Mouse (Mus musculus) liver, embryonic 13.5 days (tissue): Measurements from ENCODE around the gene Gm815. TPM values are rescaled to one million over a fixed set of nuclear protein-coding genes. Genes with fewer than 3 reads are reported as not detected.

Experiments used
- ATAC-seq: fragments of 200-750 bp; cut with Nextera tagmentation; 2 replicates; pipeline ENCODE4 v1.8.0; 2017; ENCODE audit warnings: low read depth, mild to moderate bottlenecking, moderate number of reproducible peaks, moderate library complexity
- DNase-seq: peaks from one replicate; pipeline ENCODE4 v3.0.0; 2022
- H3K27ac ChIP-seq: fragments of 300-500 bp; sonication (generic); 2 replicates; pipeline ENCODE4 v1.5.1; 2015; ENCODE audit warnings: moderate library complexity, mild to moderate bottlenecking, inconsistent platforms
- H3K27me3 ChIP-seq: fragments of 300-500 bp; sonication (generic); 2 replicates; pipeline ENCODE4 v1.6.1; 2015; ENCODE audit warnings: mild to moderate bottlenecking, inconsistent platforms
- H3K36me3 ChIP-seq: fragments of 300-500 bp; sonication (generic); 2 replicates; pipeline ENCODE4 v1.6.1; 2015; ENCODE audit warnings: mild to moderate bottlenecking, inconsistent platforms
- H3K4me1 ChIP-seq: fragments of 300-500 bp; sonication (generic); replicated peaks from 2 replicates; pipeline ENCODE4 v1.6.1; 2015; ENCODE audit warnings: inconsistent platforms
- H3K4me2 ChIP-seq: fragments of 300-500 bp; sonication (generic); 2 replicates; pipeline ENCODE4 v1.6.1; 2015; ENCODE audit warnings: inconsistent platforms, mild to moderate bottlenecking, moderate library complexity
- H3K4me3 ChIP-seq: fragments of 300-500 bp; sonication (generic); replicated peaks from 2 replicates; pipeline ENCODE4 v1.5.1; 2015; ENCODE audit warnings: mild to moderate bottlenecking, inconsistent platforms
- H3K9ac ChIP-seq: fragments of 300-500 bp; sonication (generic); 2 replicates; pipeline ENCODE4 v1.6.1; 2015; ENCODE audit warnings: mild to moderate bottlenecking, inconsistent platforms
- H3K9me3 ChIP-seq: fragments of 300-500 bp; sonication (generic); replicated peaks from 2 replicates; pipeline ENCODE4 v1.6.1; 2016; ENCODE audit warnings: inconsistent platforms
- WGBS: fragments of 180-500 bp; shearing (Covaris S2); methylation state at CpG from one replicate; pipeline ENCODE4 v1.1.7; 2015; ENCODE audit not compliant: insufficient replicate concordance; 5-methylcytosine and 5-hydroxymethylcytosine counted together
- polyA plus RNA-seq: library from polyadenylated mRNA; unstranded; fragments of >200 nt; fragmentation: Nextera tagmentation; extraction: Ambion mirVana; gene quantifications from 2 replicates; pipeline ENCODE4 v1.2.1, GENCODE M21; 2015

Gm815 gene
- polyA plus RNA-seq, 1 experiment from 2014 or later: not detected

DNA sequence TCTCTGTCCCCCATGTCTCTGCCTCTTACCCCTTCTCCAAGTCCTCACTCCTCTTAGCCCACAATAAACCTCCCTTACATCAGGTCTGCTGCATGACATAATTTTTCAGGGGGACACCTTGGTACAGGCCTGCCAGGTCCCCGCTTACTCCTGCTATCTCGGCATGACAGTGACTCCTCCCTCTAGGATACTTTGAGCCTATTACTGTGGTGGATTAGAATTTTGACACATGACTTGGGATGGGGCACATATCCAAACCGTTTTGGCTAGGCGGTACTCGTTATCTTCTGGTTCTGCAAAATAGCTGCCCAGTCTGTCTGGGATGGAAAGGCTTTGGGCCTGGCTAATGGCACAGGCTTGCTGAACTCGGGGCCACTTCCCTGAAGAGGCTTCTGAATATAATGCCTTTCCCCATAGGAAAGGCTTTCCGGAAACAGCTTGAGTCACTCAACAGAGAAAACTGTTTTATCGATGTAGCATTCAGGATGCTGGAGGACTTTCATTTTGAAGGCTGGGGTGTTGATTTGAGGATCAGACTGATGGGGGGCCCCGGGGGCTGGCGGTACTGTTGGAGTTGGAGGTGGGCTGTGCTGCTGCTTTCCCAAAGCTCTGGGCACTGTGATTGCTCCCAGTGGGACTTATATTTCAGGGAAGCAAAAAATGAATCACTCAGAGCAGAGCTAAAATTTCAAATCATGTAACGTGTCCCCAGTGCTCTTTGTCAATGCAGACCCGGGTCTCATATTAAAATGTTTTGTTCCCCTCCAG is 27.1 kb upstream of the Gm815 start:
- no peak overlapping the region for H3K9ac ChIP-seq
- DNase-seq (no peak), ATAC-seq (no peak)
- H3K36me3 ChIP-seq: no peaks in the 10 kb centered on the region
- 70% methylated on average over 12 of the region's 12 CpGs for WGBS
- no peaks in the 10 kb centered on the region for H3K4me1 ChIP-seq
- no peak overlapping the region for H3K4me2 ChIP-seq
- no peak overlapping the region for H3K27ac ChIP-seq
- H3K4me3 ChIP-seq: no peak overlapping the region
- H3K27me3 ChIP-seq: no peaks in the 10 kb centered on the region
- no peaks in the 10 kb centered on the region for H3K9me3 ChIP-seq

DNA sequence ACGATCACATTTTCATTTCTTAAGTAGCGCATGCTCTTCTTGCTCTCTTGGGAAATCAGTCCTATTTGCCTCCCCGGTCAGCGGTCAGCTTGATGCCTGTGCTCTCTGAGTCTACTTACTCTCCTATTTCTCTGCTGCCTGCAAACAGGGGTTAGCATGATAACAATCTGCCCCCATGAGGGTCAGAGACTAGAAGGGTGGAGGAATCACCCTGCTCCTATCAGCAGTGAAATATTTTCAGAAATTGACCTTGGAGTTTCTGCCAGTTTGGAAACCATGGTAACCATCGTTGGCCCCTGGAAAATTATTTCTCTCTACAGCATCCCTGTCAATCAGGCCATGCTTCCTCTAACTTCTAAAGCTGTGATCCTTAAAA is 26.5 kb upstream of the Gm815 start:
- Histone ChIP-seq H3K27me3 (no peaks in the 10 kb centered on the region), H3K4me2 (no peak overlapping the region), H3K36me3 (no peaks in the 10 kb centered on the region), H3K9ac (no peak overlapping the region), H3K4me3 (no peak overlapping the region), H3K27ac (no peak overlapping the region), H3K9me3 (no peaks in the 10 kb centered on the region), H3K4me1 (no peaks in the 10 kb centered on the region)
- DNase-seq: no peak
- no peak for ATAC-seq
- WGBS: 77% methylated on average over 5 of the region's 5 CpGs

DNA sequence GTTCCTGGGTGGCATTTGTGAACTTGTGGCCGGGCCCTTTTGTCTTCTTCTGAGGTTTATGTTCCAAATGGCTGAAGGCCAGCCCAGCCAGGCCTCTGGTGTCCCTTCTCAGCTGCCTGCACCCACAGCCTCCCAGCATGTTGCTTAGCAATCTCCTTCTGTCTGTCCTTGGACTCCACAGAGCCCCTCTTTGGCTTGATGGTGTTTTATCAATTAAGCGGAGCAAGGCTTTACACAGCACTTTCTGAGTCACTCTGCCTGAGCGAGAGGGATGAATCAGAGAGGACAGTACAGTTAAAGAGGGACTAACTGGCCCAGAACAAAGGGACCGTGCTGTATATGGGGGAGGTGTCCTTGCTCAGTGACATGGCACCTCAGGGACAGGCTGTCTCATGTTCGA is 22.0 kb upstream of the Gm815 start:
- H3K4me1 ChIP-seq: no peaks in the 10 kb centered on the region
- ATAC-seq: no peak
- no peak overlapping the region for H3K9ac ChIP-seq
- DNase-seq: no peak
- H3K36me3 ChIP-seq: no peaks in the 10 kb centered on the region
- H3K27ac ChIP-seq: no peak overlapping the region
- no peaks in the 10 kb centered on the region for H3K27me3 ChIP-seq
- H3K4me2 ChIP-seq: no peak overlapping the region
- no peaks in the 10 kb centered on the region for H3K9me3 ChIP-seq
- H3K4me3 ChIP-seq: no peak overlapping the region
- 55% methylated on average over 5 of the region's 5 CpGs for WGBS

DNA sequence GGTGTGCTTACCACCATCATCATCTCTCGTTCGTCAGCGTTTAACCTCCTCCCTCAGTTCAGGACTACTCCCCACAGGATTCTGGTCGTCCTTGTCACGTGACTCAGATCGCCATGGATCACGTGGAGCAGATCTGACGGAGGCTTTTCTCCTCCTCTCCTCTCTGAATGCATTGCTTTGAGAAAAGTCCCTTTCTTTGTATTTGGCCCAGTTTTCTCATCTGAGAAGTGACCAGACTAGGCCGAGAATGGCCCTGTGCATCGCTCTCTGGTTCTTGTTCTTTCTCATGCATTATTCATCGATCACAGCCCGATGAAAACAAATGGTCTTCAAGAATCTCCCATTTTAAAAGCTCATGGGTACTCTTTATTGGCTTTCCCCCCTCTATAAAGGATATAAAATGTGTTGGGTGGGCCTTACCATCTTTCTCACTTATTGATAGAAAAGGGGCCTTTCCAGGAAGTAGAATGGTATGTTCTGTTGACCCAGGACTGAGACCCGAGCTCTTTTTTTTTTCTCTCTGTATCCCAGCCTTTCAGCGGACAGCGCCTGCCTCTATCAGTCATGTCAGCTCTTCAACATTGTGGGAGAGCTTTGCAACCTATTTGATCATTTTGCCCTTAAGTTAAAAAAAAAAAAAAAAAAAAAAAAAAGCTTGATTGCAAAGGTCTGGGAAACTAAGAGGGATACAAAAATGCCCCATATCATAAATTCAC is 20.5 kb upstream of the Gm815 start:
- Histone ChIP-seq H3K36me3 (no peaks in the 10 kb centered on the region), H3K4me1 (no peaks in the 10 kb centered on the region), H3K9me3 (no peaks in the 10 kb centered on the region), H3K9ac (no peak overlapping the region), H3K4me3 (no peak overlapping the region), H3K4me2 (no peak overlapping the region), H3K27me3 (no peaks in the 10 kb centered on the region), H3K27ac (no peak overlapping the region)
- 68% methylated on average over 15 of the region's 15 CpGs for WGBS
- DNase-seq: no peak
- ATAC-seq: no peak

DNA sequence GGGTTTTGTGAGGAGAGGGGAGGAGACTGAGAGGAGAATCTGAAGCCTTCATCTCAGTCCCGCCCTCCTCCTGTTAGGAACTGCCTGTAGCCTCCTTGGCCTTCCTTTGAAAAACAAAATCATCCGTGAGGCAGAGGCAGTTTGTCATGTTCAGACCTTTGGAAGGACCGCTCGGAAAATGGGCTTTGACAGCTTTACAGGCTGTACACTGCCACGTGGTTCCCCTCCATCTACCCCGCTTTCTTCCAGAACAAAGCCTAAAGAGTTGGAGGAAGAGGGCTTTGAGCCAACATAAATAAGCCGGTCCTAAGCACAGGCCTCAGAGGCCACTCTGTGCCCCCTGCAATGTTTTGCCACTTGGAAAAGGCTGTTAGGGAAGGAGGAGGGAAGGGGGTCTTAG is 19.9 kb upstream of the Gm815 start:
- Histone ChIP-seq H3K27me3 (no peaks in the 10 kb centered on the region), H3K4me1 (no peaks in the 10 kb centered on the region), H3K9ac (no peak overlapping the region), H3K4me2 (no peak overlapping the region), H3K36me3 (no peaks in the 10 kb centered on the region), H3K9me3 (no peaks in the 10 kb centered on the region), H3K4me3 (no peak overlapping the region), H3K27ac (no peak overlapping the region)
- 48% methylated on average over 7 of the region's 7 CpGs for WGBS
- DNase-seq: no peak
- ATAC-seq: no peak

DNA sequence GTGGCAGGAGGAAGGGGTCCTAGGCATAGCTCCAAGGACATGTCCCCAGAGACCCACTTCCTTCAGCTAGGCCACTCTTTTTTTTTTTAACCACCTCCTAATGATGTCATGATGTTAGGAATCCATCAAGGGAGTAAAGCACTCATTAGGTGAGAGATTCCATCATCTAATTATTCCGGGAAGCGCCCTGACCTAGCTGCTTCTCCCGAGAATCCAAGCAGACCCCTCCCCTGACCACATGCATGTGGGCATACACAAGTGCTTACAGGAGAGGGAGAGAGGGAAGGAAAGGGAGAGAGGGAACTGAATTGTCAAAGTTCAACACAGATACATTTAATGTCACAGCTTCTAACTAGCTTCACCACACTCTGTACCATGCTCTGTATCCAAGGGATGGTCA is 16.1 kb upstream of the Gm815 start:
- H3K4me1 ChIP-seq: no peaks in the 10 kb centered on the region
- H3K27ac ChIP-seq: no peak overlapping the region
- DNase-seq (no peak), ATAC-seq (no peak)
- H3K9ac ChIP-seq: no peak overlapping the region
- H3K4me2 ChIP-seq: no peak overlapping the region
- whole genome bisulfite sequencing: 50% methylated on average over 3 of the region's 3 CpGs
- no peak overlapping the region for H3K4me3 ChIP-seq
- H3K9me3 ChIP-seq: no peaks in the 10 kb centered on the region
- no peaks in the 10 kb centered on the region for H3K27me3 ChIP-seq
- no peaks in the 10 kb centered on the region for H3K36me3 ChIP-seq

DNA sequence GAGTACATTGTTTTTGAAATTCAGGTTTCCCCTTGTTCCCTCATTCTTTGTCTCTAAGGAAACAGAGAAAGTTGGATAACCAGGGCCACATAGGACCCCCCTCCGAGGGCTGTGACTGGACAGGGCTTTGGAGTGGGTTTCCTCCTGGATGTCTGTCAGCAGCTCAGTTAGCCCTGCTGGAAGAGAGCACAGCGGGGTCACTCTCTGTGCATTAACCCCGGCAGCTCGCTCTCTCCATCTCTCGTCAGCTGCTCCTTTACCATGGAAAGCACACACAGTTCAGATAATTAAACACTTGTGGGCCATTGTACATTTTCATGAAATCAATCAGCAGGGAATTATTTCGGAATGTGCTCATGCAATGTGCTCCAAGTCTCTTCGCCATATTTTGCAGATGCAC is 15.4 kb upstream of the Gm815 start:
- Histone ChIP-seq H3K9ac (no peak overlapping the region), H3K27ac (no peak overlapping the region), H3K4me2 (no peak overlapping the region), H3K4me1 (no peaks in the 10 kb centered on the region), H3K9me3 (no peaks in the 10 kb centered on the region), H3K4me3 (no peak overlapping the region), H3K36me3 (no peaks in the 10 kb centered on the region), H3K27me3 (no peaks in the 10 kb centered on the region)
- DNase-seq: no peak
- ATAC-seq: no peak
- 58% methylated on average over 7 of the region's 7 CpGs for WGBS

DNA sequence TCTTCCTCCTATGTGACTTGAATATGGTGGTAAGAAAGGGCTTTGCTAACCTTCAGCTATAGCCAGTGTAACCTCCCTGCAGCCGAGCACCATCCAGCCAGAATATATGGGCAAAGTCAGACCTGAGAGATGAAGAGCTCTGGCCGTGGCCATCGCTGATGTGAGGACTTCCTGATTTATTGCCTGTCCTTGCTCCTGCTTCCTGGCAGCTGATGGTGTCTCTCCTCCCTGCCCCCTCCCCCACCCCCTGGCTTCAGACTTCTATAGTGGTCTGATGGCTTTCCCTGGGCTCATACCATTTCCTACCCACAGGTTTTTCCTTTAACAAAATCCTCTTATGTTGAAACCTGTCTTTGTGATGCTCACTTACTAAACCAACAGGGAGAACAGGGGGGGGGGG is 14.6 kb upstream of the Gm815 start:
- Histone ChIP-seq H3K36me3 (no peaks in the 10 kb centered on the region), H3K4me3 (no peak overlapping the region), H3K9me3 (no peaks in the 10 kb centered on the region), H3K27ac (no peak overlapping the region), H3K4me2 (no peak overlapping the region), H3K9ac (no peak overlapping the region), H3K27me3 (no peaks in the 10 kb centered on the region), H3K4me1 (no peaks in the 10 kb centered on the region)
- ATAC-seq (no peak), DNase-seq (no peak)
- 31% methylated on average over 3 of the region's 3 CpGs for WGBS

DNA sequence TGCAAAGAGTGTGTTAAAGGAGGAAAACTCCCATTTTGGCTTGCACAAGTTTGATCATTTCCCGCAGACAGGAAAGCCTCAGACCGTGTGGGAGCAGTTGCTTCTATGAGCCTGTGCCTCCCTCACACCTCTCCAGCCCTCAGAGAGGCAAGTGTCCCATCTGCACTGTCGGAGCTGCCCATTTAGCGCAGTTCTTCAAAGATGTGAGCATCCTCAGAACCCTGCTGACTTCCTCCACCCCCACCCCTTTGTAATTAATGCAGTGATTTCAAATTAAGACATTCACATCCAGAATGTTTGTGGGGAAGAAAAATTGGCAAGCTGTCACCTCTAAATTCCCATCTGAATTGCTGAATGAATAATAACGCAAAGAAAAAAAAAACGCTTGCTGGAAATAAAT is 12.8 kb upstream of the Gm815 start:
- H3K4me1 ChIP-seq: no peaks in the 10 kb centered on the region
- H3K27me3 ChIP-seq: no peaks in the 10 kb centered on the region
- H3K4me3 ChIP-seq: no peak overlapping the region
- H3K4me2 ChIP-seq: no peak overlapping the region
- H3K27ac ChIP-seq: no peak overlapping the region
- H3K9ac ChIP-seq: no peak overlapping the region
- WGBS: 59% methylated on average over 6 of the region's 6 CpGs
- no peaks in the 10 kb centered on the region for H3K9me3 ChIP-seq
- DNase-seq (no peak), ATAC-seq (no peak)
- no peaks in the 10 kb centered on the region for H3K36me3 ChIP-seq

DNA sequence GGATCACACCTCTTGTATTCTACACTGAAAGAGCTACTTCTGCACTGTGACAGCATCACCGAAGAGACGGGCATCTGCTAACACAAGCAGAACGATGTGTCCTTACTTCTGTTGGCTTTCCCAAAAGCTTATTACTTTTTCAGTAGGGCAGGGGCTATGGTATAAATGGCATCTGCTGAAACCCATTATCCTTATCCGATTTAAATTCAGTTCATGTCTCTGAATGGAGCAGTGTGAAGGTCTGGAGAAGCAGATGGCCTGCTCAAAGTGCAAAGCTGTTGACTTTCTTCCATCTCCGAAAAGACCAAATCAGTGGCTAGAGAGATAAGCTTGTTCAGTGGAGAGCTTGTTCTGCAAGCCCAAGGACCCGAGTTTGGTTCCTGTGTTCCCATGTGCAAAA is 10.1 kb upstream of the Gm815 start:
- 71% methylated on average over 6 of the region's 6 CpGs for WGBS
- Histone ChIP-seq H3K4me1 (no peaks in the 10 kb centered on the region), H3K9ac (no peak overlapping the region), H3K9me3 (no peaks in the 10 kb centered on the region), H3K27ac (no peak overlapping the region), H3K4me3 (no peak overlapping the region), H3K27me3 (no peaks in the 10 kb centered on the region), H3K4me2 (no peak overlapping the region), H3K36me3 (no peaks in the 10 kb centered on the region)
- DNase-seq: no peak
- ATAC-seq: no peak

DNA sequence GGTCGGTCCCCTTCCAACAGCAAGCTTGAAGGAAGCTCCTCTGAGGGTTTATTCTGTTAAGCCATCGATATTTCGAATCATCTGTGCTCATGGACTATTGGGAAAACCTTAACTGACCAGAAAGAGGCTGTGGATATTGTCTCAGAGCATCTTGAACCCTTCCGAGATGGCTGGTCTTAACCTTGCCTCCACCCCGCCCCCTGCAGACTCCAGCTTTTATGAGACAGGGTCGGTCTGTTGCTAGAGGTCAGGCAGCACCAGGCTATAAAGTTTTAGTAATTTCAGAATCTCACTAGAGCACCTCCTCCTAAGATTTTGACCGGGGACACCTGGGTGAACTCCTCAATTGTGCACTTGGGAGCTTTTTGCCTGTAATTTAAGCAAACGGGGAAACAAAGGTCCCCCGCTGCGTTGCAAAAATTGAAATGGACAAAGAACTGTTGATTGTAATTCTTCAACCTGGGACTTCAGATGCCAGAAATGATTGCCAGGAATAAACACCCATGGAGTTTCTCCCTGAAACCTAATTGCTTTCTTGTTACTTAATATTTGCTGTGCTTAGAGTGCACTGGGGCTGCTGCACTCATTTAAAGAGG is 8.4 kb upstream of the Gm815 start:
- H3K4me3 ChIP-seq: no peak overlapping the region
- no peak overlapping the region for H3K4me2 ChIP-seq
- no peaks in the 10 kb centered on the region for H3K36me3 ChIP-seq
- no peak overlapping the region for H3K27ac ChIP-seq
- no peak overlapping the region for H3K9ac ChIP-seq
- H3K4me1 ChIP-seq: no peaks in the 10 kb centered on the region
- H3K27me3 ChIP-seq: no peaks in the 10 kb centered on the region
- H3K9me3 ChIP-seq: no peaks in the 10 kb centered on the region
- no peak for ATAC-seq
- 30% methylated on average over 10 of the region's 10 CpGs for whole genome bisulfite sequencing
- no peak for DNase-seq

DNA sequence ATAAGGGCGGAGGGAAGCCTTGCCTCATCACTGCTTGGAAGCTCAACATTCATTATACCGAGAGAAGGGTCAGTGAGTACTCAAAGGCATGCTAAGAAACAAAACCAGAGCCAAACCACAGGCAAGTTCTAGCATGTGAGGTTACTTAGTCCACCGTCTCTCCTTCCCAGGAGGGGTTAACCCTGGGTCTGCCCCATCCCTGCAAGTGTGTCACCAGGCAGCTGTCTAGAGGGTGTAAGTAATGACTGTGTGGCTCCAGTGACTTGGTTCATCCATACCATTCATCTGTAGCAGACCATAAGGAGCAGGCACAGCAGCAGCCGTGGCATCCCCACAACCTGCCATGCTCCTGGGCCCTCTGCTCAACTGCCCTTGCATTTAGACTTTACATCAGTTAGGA is 5.8 kb upstream of the Gm815 start:
- Histone ChIP-seq H3K9me3 (no peaks in the 10 kb centered on the region), H3K4me2 (no peak overlapping the region)
- no peak for ATAC-seq

More for the DNA sequence above, 5.8 kb upstream of the Gm815 start:
- H3K36me3 ChIP-seq: no peaks in the 10 kb centered on the region
- no peak overlapping the region for H3K27ac ChIP-seq
- no peak for DNase-seq
- no peaks in the 10 kb centered on the region for H3K4me1 ChIP-seq
- no peaks in the 10 kb centered on the region for H3K27me3 ChIP-seq
- WGBS: 62% methylated on average over 4 of the region's 4 CpGs
- H3K4me3 ChIP-seq: no peak overlapping the region
- H3K9ac ChIP-seq: no peak overlapping the region
